Mouse (Mus musculus): Measurements from ENCODE around the gene Aloxe3.
A peak's percentile ranks its signal among the peaks of the same experiment; 100 is the strongest.

GRCm38 (mm10) chr11:69133923-69134621, 8.4 kb downstream of the Aloxe3 start:
- TF ChIP-seq POLR2A (IDR thresholded peaks at IDR 0.05; ENCODE audit: extremely low read depth, insufficient read depth, low read length) (no peak), CTCF (IDR thresholded peaks at IDR 0.05; ENCODE audit: low read depth, low read length) (peak; percentile 46)

Measured in liver, adult 2 months (tissue).